ENCODE assay signal across 9 mouse cellular contexts in genomic region chr4:89446765-89447487, GRCm38 (mm10).
DNase-seq lines count a peak whose midpoint lies in the region; ATAC-seq and TF ChIP-seq lines count a peak whose summit lies in the region.
"Had no signal": no experiment of that assay in that cellular context is flagged by ENCODE, and none has a peak within 500 bp of the region (broad histone marks: within the 10 kb centered on the region; RNA-seq: fewer than 3 reads in every experiment).

No protein-coding gene starts in this region.

- peaks cover 3% of the 10 kb centered on the region; the same call in 1 of the 2 replicates for H3K79me2 ChIP-seq in CH12.LX (replicated peaks; ENCODE audit: control insufficient read depth, extremely low read depth, insufficient read depth, poor library complexity, severe bottlenecking)

- peak; percentile 36 for TF ChIP-seq RAD21 in CH12.LX (IDR thresholded peaks at IDR 0.05; ENCODE audit: low read depth, low read length)

- no peak overlapping the region for H3K4me3 ChIP-seq in kidney, embryonic 14.5 days (ENCODE audit: low read length)
- no peak overlapping the region for H3K4me3 ChIP-seq in CH12.LX (replicated peaks in 1 of 3; ENCODE audit: low read depth in 2 of 3, low read length in 2 of 3, poor library complexity in 1 of 3)
- no peak overlapping the region for H3K4me3 ChIP-seq in intestine, embryonic 16.5 days (ENCODE audit: low read length)
- H3K4me3 ChIP-seq: hindbrain, embryonic 15.5 days had no signal

- no peak overlapping the region for H3K27ac ChIP-seq in kidney, embryonic 14.5 days (ENCODE audit: low read depth, low read length)
- no peak overlapping the region for H3K27ac ChIP-seq in CH12.LX (ENCODE audit: insufficient read depth, low read depth)
- H3K27ac ChIP-seq in intestine, embryonic 16.5 days (ENCODE audit: low read length) = no peak overlapping the region
- H3K27ac ChIP-seq: hindbrain, embryonic 15.5 days had no signal

- H3K9me3 ChIP-seq in kidney, embryonic 14.5 days (ENCODE audit: control insufficient read depth, low read length) = no peaks in the 10 kb centered on the region
- H3K9me3 ChIP-seq in CH12.LX (replicated peaks; ENCODE audit: low read length) = peaks cover 5% of the 10 kb centered on the region
- H3K9me3 ChIP-seq in intestine, embryonic 16.5 days (ENCODE audit: control insufficient read depth, low read length) = no peaks in the 10 kb centered on the region
- H3K9me3 ChIP-seq: hindbrain, embryonic 15.5 days had no signal

- H3K4me1 ChIP-seq in kidney, embryonic 14.5 days (ENCODE audit: control insufficient read depth, insufficient read depth, low read length) = 0 out of 2 replicates have a peak, but pooled peaks cover 4% of the 10 kb centered on the region
- peaks cover 6 to 72% of the 10 kb centered on the region in 2 experiments; a peak in 3 of 4 replicates for H3K4me1 ChIP-seq in CH12.LX (ENCODE audit: control insufficient read depth in 1 of 2, insufficient read depth in 2 of 2)
- H3K4me1 ChIP-seq in intestine, embryonic 16.5 days (ENCODE audit: control insufficient read depth, insufficient read depth, low read length) = 0 out of 2 replicates have a peak, but pooled peaks cover 3% of the 10 kb centered on the region
- H3K4me1 ChIP-seq: hindbrain, embryonic 15.5 days had no signal

- no peak overlapping the region for H3K9ac ChIP-seq in kidney, embryonic 14.5 days (ENCODE audit: low read depth, low read length)
- H3K9ac ChIP-seq in CH12.LX (ENCODE audit: insufficient read depth, low read depth) = no peak overlapping the region
- H3K9ac ChIP-seq in intestine, embryonic 16.5 days (ENCODE audit: low read depth, low read length) = no peak overlapping the region
- H3K9ac ChIP-seq: hindbrain, embryonic 15.5 days had no signal

- no peak overlapping the region for H3K4me2 ChIP-seq in kidney, embryonic 14.5 days (replicated peaks; ENCODE audit: low read depth, low read length)
- no peak overlapping the region for H3K4me2 ChIP-seq in CH12.LX (ENCODE audit: insufficient read depth, low read depth, poor library complexity, severe bottlenecking)
- H3K4me2 ChIP-seq in intestine, embryonic 16.5 days (ENCODE audit: low read depth, low read length) = no peak overlapping the region
- H3K4me2 ChIP-seq: hindbrain, embryonic 15.5 days had no signal

- no peaks in the 10 kb centered on the region for H3K36me3 ChIP-seq in kidney, embryonic 14.5 days (ENCODE audit: control insufficient read depth, insufficient read depth, low read length)
- H3K36me3 ChIP-seq in CH12.LX (replicated peaks in 1 of 2; ENCODE audit: control insufficient read depth in 1 of 2, insufficient read depth in 1 of 2, low read length in 1 of 2) = peaks cover 11 to 65% of the 10 kb centered on the region in 2 experiments
- no peaks in the 10 kb centered on the region for H3K36me3 ChIP-seq in intestine, embryonic 16.5 days (ENCODE audit: control insufficient read depth, insufficient read depth, low read length)
- H3K36me3 ChIP-seq: hindbrain, embryonic 15.5 days had no signal

- WGBS in kidney, embryonic 14.5 days = 34% methylated on average over 8 of the region's 8 CpGs
- 63% methylated on average over 8 of the region's 8 CpGs for WGBS in intestine, embryonic 16.5 days

- peak in 1 of 2 experiments; percentile 44; a peak in 2 of 4 replicates for TF ChIP-seq CTCF in CH12.LX (conservative IDR thresholded peaks at IDR 0.05 in 1 of 2, IDR thresholded peaks at IDR 0.05 in 1 of 2; ENCODE audit: low read depth in 2 of 2, low read length in 2 of 2)

- peak; percentile 25 to 78 for DNase-seq in adrenal gland, adult (ENCODE audit: inconsistent age in 2 of 2, low spot score in 1 of 2)
- DNase-seq in adrenal gland, adult 18-20 months (ENCODE audit: low spot score in 2 of 2) = no peak
- no peak for DNase-seq in kidney, postnatal 25 days
- DNase-seq in CH12.LX (ENCODE audit: extremely low read depth) = peak; percentile 31
- peak; percentile 36 for DNase-seq in cerebellum, adult 9-11 months
- DNase-seq in spleen, adult 12 weeks (ENCODE audit: low spot score) = no peak

- peak; percentile 70; the same call in 1 of the 2 replicates for ATAC-seq in kidney, embryonic 14.5 days (ENCODE audit: low FRiP score, low TSS enrichment)
- ATAC-seq in intestine, embryonic 16.5 days = no peak

- H3K27me3 ChIP-seq in kidney, embryonic 14.5 days (ENCODE audit: control insufficient read depth, insufficient read depth, low read length) = no peaks in the 10 kb centered on the region
- no peaks in the 10 kb centered on the region for H3K27me3 ChIP-seq in CH12.LX (replicated peaks)
- H3K27me3 ChIP-seq in intestine, embryonic 16.5 days (replicated peaks; ENCODE audit: control insufficient read depth, insufficient read depth, low read length) = no peaks in the 10 kb centered on the region
- H3K27me3 ChIP-seq: hindbrain, embryonic 15.5 days had no signal

- in situ Hi-C loops in CH12.LX (cut with MboI; ENCODE audit: low pct_ligation_motif_present, low pct_unique_long_range_greater_than_20kb, low sequenced_read_pairs) = no loop called here

- TF ChIP-seq EP300 in CH12.LX (IDR thresholded peaks at IDR 0.05; ENCODE audit: low read length) = no peak

- no peak for TF ChIP-seq POLR2A in CH12.LX (IDR thresholded peaks at IDR 0.05; ENCODE audit: low read depth, low read length)

- dilution Hi-C loops in CH12.LX (cut with MboI; ENCODE audit: extremely low pct_ligation_motif_present, extremely low pct_unique_long_range_greater_than_20kb, low sequenced_read_pairs) = no loop called here

TF ChIP-seq in CH12.LX, 34 proteins besides CTCF, POLR2A, EP300 and RAD21:
- TF ChIP-seq SMC3 (IDR thresholded peaks at IDR 0.05; ENCODE audit: low read depth, low read length) (peak; percentile 21), MAX (IDR thresholded peaks at IDR 0.05; ENCODE audit: low read length) (no peak), CHD1 (IDR thresholded peaks at IDR 0.05; ENCODE audit: low read depth, low read length) (no peak), ELF1 (IDR thresholded peaks at IDR 0.05; ENCODE audit: low read depth, low read length) (no peak)
TF ChIP-seq in CH12.LX: peak in this region for 1.

Comparison
In these comparisons a context has a peak if more than half of its experiments do, and no peak if none do; other contexts are left out.
1. DNase-seq: peak in adrenal gland, adult (2 of 2), CH12.LX (single experiment) and cerebellum, adult 9-11 months (single experiment); none in adrenal gland, adult 18-20 months (0 of 2), kidney, postnatal 25 days (0 of 2) and spleen, adult 12 weeks (single experiment).